Mouse (Mus musculus): ENCODE results near the gene Lifr. TPM values are rescaled to one million over a fixed set of nuclear protein-coding genes. Genes with fewer than 3 reads are reported as not detected.

The Lifr gene
- polyA plus RNA-seq (2014; fragmentation: Illumina TruSeq; extraction: RNeasy Lipid Tissue Mini Kit (QIAGEN cat#74804); ENCODE audit: low read depth, low replicate concordance) = 14.7 TPM

GRCm38 (mm10) chr15:7090211-7090765, at the start of gene Lifr:
Lifr (plus strand) TSS chr15:7090614.

Other genes with a start within 250 kb of the Lifr start
- gene Osmr, start 215.6 kb upstream of the Lifr start, polyA plus RNA-seq (2014; fragmentation: Illumina TruSeq; extraction: RNeasy Lipid Tissue Mini Kit (QIAGEN cat#74804); ENCODE audit: low read depth, low replicate concordance) = 2.9 TPM

Measured in testis, adult 10 weeks (tissue).